Mouse (Mus musculus) Muller cell, postnatal 12 days (primary cell): ENCODE results near the gene Zc3h15.

Experiments
- DNase-seq: peaks from one replicate; pipeline ENCODE4 v3.0.0-alpha.2; 2015; ENCODE audit errors: inconsistent ontology term

Zc3h15 gene

DNA sequence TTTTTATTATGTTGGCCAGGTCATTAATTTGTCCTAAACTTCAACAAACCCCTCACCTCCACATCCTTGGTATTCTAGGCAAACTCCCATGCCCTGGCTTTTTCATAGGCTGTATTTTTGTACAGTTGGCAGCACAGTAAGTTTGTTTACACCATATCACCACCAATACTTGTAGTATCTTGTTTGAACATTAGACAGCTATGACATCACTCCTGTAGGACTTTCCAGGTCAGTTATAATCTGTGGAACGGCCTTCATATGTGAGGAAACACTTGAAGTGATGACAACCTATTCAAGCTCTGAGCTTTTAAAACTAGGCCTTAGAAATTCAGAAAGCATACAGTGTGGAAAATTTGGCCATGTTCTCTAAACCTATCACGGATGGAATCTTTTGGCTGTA, 29.6 kb downstream of the Zc3h15 start:
- no peak for DNase-seq

DNA sequence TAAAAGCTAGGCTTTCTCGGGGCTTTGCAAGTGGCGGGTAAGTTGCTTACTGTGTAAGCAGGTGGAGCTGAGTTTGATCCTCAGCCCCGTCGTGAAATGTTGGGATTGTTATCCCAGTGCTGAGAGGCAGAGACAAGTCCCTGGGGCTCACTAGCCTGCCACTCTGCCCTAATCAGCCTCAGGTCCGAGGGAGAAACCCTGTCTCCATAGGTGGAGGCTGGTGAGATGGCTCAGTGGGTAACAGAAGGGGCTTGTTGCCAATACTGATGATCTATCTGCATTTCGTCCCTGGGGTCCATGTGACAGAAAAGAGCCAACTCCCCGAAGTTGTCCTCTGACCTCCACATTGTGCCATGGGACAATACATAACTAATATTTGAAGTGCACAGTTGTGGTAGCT, 30.2 kb downstream of the Zc3h15 start:
- no peak for DNase-seq

- DNase-seq = no peak
Observed at GRCm38 (mm10) chr2:83674896-83675295, 30.7 kb downstream of the Zc3h15 start.

- DNase-seq = no peak
Observed at GRCm38 (mm10) chr2:83675681-83676080, 31.4 kb downstream of the Zc3h15 start.

DNA sequence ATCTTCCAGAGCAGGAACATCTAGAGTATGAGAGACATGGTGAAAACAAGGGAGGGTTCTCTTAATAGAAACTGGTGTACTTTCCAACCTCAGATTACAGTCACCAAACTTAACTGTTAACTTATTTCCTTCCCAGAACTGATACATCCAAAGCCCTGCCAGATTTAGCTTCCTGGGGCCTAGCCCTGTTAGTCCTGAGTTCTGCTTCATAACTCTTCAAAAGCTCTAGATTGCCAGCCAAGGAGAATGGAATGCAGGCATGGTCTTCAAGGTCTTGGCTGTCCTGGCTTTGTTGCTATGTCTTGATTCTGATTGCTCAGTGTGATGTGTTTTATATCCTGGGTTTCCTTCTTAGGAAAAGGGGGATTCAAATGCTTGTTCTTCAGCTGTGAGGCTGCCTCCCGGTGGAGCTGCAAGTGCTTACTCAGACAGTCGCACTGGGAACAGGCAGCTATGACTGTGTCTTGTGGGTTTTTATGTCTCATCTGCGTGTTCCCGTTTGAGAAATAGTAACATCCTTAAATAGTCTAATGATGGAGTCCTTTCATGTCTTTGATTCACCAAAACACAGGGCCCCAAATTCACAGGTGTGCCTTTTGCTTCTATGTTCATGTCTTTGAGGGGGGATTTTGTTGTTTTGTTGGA, 32.1 kb downstream of the Zc3h15 start:
- peak; percentile 74 for DNase-seq

DNA sequence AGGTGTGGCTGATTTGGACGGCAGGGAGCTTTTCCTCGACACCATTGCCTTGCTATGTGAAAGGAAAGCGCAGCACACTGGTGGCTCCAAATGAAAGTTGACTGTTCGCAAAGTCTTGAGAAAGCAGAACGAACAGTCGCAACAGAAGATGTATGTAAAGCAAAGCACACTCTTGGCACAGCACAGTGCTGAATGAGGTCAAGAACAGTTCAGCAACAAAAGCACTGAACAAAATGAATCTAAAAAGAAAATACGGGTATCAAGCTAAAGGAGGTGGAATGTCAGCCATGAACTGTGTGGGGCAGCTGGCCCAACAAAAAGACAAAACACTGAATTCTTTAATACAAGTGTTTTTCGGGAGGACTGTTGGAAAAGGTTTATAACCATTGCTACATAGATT, 37.1 kb downstream of the Zc3h15 start:
- DNase-seq = no peak

- no peak for DNase-seq
Observed at GRCm38 (mm10) chr2:83681785-83682184, 37.5 kb downstream of the Zc3h15 start.

GRCm38 (mm10) chr2:83682282-83682681, 38.0 kb downstream of the Zc3h15 start:
- peak; percentile 70 for DNase-seq

DNA sequence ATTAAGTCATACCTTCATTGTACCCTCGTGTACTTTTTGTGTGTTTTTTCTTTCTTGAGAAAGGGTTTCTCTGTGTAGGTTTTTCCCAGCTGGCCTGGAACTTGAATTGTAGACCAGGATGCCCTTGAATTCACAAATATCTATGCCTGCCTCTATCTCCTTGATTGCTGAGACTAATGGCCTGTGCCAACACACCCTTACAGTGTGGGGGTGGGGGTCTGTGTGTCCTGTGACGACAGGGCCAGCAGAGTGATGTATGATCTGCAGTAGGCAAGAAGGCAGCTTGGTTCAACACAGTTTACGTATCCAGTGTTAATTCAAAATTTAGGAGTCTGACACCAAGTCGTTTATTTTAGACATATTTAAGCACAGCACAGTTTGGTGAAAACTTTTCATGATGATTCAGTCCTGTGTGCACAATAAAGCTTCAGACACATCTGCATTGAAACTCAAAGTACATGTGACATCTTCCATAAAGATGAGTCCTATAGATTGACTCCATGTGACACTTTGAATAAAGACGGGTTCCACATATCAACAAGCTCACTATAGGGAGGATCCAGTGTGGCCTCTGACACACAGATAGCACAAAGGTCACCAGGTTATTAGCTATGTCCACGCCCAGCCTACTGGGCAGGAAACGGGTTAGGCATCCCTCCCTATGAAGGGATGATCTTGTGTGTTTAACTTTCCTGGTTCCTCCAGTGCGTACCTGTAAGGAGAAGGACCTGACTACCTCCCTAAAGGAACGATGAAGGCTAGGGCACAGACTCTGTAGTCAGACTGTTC, 39.7 kb downstream of the Zc3h15 start:
- no peak for DNase-seq

DNA sequence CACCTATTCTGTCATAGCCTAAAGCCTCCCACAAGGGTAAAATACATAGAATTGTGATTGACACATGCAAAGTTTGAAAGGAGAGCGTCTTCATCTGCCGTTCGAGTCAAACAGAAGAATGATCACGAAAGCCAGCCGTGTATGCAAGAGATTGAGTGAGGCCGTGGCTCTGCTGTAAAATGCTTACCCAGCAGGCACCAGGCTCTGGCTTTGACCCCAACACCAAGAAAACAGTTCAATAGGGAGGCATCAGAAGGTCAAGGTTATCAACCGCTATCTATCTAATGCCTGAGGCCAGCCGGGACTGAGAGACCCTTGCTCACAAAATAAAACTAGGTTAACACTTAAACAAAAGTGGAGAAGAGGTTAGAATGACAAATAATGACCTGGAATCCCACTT, 40.5 kb downstream of the Zc3h15 start:
- DNase-seq = no peak

DNA sequence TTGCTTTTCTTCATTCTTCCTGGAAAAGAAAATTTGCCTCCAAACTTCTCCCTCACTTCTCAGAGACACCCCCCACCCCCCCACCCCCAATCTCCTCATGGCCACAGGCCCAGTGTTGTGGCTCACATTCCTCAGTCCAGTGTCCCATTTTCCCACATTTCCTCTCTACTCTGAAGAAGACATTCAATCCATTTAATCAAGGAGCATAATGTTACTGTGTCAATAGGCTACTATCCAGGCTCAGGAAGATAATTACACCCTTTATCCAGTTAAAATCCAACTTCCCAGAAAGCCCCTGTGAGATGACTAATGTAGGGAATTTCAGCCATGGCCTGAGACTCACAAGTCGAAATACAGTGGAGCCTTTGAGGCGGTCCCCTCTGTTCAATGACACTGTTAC, 46.1 kb downstream of the Zc3h15 start:
- peak; percentile 66 for DNase-seq

DNA sequence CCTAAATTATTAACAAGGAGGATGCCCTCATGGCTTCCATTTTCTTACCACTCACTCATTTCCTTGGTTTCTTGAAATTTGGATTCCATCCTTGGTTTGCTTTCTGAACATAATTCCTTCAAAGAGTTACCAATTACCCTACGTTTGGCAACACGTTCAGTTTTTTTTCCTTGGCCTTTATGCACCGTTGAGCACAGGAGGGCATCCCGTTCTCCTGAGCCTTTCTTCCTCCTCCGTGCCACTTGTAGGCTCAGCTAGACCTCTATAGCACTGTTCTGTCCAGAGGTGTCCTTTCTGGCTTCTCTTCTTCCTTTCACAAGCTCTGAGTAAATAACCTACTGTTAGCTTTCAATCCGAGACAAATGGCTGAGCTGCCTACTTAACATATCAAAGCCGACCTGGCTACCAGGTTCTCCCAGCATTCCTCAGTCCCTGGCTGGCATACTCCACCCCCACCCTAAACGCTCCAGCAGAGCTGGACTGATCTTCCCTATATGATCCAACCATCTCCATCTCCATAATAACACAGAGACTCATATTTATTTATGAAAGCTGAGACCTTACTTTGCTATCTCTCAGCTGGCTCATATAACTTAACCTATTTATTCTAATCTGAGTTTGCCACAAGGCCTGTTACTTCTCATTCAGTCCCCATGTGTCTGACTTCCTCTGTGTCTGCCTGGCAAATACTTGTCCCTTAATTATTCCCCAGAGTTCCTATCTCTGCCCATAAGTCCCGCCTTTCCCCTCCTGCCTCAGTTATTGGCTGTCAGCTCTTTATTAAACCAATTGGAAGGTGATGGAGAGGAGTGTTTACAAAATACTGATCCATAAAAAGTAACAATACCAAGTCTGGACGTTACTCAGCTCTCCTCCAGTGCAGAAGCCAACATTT, 48.7 kb downstream of the Zc3h15 start:
- no peak for DNase-seq

GRCm38 (mm10) chr2:83694061-83694460, 49.8 kb downstream of the Zc3h15 start:
- no peak for DNase-seq

DNA sequence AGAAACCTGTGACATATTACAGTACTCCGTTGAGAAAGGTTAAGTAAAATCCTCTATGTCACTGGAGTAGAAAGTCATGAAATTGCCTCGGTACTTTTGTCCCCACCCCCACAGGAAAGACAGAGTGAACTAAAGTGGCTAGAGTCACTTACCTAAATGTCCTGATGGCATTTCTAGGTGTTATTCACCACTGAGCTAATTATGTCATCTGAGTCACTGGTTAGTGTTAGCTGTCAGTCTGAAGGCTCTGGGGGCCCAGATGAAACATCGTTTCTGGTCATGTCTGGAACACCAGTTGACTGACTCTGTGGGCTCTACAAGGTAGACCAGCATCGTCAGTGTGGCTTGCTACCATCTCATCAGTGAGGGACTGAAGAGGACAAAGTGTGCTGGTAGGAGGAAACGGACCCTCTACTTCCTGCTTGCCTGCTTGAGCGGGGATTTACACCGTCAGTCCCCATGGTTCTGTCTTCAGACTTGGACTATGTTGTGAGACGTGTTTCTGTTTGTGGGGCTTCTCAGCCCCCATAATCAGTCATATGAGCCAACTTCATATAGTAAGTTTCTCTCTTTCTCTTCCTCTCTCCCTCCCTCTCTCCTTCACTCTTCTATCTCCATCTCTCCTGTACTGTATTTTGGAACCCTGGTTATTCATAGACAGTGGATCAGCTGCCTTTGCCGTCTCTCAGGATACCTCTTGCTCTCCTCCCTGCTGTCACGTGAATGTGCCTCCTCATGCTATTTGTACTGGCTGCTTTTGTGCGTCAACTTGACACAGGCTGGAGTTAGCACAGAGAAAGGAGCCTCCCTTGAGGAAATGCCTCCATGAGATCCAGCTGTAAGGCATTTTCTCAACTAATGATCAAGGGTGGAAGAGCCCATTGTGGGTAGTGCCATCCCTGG, 51.4 kb downstream of the Zc3h15 start:
- no peak for DNase-seq

- DNase-seq = no peak
Observed at GRCm38 (mm10) chr2:83698484-83698883, 54.2 kb downstream of the Zc3h15 start.

- no peak for DNase-seq
Observed at GRCm38 (mm10) chr2:83699324-83699723, 55.1 kb downstream of the Zc3h15 start.

- no peak for DNase-seq
Observed at GRCm38 (mm10) chr2:83700667-83701066, 56.4 kb downstream of the Zc3h15 start.

DNA sequence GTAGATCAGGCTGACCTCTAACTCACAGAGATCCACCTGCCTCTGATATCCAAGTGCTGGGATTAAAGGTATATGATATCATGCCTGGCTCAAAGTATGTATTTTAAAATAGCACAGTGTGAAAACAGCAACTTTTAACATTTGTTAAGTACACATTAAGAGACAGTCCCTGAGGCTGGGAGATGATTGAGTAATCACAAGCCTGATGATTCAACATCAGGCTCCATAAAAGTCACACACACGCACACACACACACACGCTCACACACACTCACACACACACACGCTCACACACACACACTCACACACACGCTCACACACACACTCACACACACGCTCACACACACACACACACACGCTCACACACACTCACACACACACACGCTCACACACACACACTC, 58.2 kb downstream of the Zc3h15 start:
- DNase-seq = no peak

GRCm38 (mm10) chr2:83705580-83706158, 61.4 kb downstream of the Zc3h15 start:
- DNase-seq = no peak

- no peak for DNase-seq
Observed at GRCm38 (mm10) chr2:83709896-83710524, 65.8 kb downstream of the Zc3h15 start.
